Mouse (Mus musculus): ENCODE results near the gene Dcst2. TPM values are rescaled to one million over a fixed set of nuclear protein-coding genes. Genes with fewer than 3 reads are reported as not detected.
A peak's percentile ranks its signal among the peaks of the same experiment; 100 is the strongest.

Gene Dcst2
- polyA plus RNA-seq, 1 experiment from 2014 or later: 0.21 TPM

- peak; percentile 75 for ATAC-seq (ENCODE audit: low FRiP score)
- peak within 1 kb of the TSS; percentile 84 for H3K9ac ChIP-seq
- H3K36me3 ChIP-seq (replicated peaks; ENCODE audit: control insufficient read depth, insufficient read depth): 0 out of 2 replicates have a peak, but pooled peaks cover 1% of the 10 kb centered on the region
- H3K27me3 ChIP-seq (ENCODE audit: control insufficient read depth, insufficient read depth, low read length): no peaks in the 10 kb centered on the region
- H3K4me1 ChIP-seq (replicated peaks; ENCODE audit: control insufficient read depth, insufficient read depth, low read length): peaks cover 38% of the 10 kb centered on the region
- under 1% methylated on average over 41 of the region's 44 CpGs for WGBS
- peak; percentile 75 for DNase-seq (ENCODE audit: low spot score)
- H3K4me2 ChIP-seq (replicated peaks): peak within 1 kb of the TSS; percentile 88
- no peaks in the 10 kb centered on the region for H3K9me3 ChIP-seq (ENCODE audit: control insufficient read depth, low read length)
- peak within 1 kb of the TSS; percentile 83 for H3K4me3 ChIP-seq (replicated peaks; ENCODE audit: low read length)
- H3K27ac ChIP-seq: peak within 1 kb of the TSS; percentile 70
These were observed 23.8 kb upstream of the Dcst2 start, which contains the start of gene Efna4 for GRCm38 (mm10) chr3:89337721-89338578. TSS of gene Efna4 (minus strand) at chr3:89338028.

- Histone ChIP-seq H3K4me2 (replicated peaks) (peak overlapping the region; percentile 59; the same call in 1 of the 2 replicates), H3K27me3 (ENCODE audit: control insufficient read depth, insufficient read depth, low read length) (no peaks in the 10 kb centered on the region), H3K4me1 (replicated peaks; ENCODE audit: control insufficient read depth, insufficient read depth, low read length) (peaks cover 35% of the 10 kb centered on the region), H3K9me3 (ENCODE audit: control insufficient read depth, low read length) (no peaks in the 10 kb centered on the region), H3K27ac (no peak overlapping the region), H3K4me3 (replicated peaks; ENCODE audit: low read length) (no peak overlapping the region), H3K9ac (no peak overlapping the region), H3K36me3 (replicated peaks; ENCODE audit: control insufficient read depth, insufficient read depth) (0 out of 2 replicates have a peak, but pooled peaks cover 13% of the 10 kb centered on the region)
- no peak for ATAC-seq (ENCODE audit: low FRiP score)
- peak; percentile 65 for DNase-seq (ENCODE audit: low spot score)
- 23% methylated on average over 8 of the region's 8 CpGs for WGBS
These were observed 22.4 kb upstream of the Dcst2 start for GRCm38 (mm10) chr3:89339416-89339815.

GRCm38 (mm10) chr3:89340465-89340864, 21.3 kb upstream of the Dcst2 start:
- no peak overlapping the region for H3K27ac ChIP-seq
- H3K4me2 ChIP-seq (replicated peaks): peak overlapping the region; percentile 59

GRCm38 (mm10) chr3:89341794-89342193, 20.0 kb upstream of the Dcst2 start:
- WGBS: 80% methylated on average over 4 of the region's 4 CpGs
- peaks cover 30% of the 10 kb centered on the region for H3K4me1 ChIP-seq (replicated peaks; ENCODE audit: control insufficient read depth, insufficient read depth, low read length)
- no peak for DNase-seq (ENCODE audit: low spot score)
- H3K36me3 ChIP-seq (replicated peaks; ENCODE audit: control insufficient read depth, insufficient read depth): 0 out of 2 replicates have a peak, but pooled peaks cover 13% of the 10 kb centered on the region
- ATAC-seq (ENCODE audit: low FRiP score): no peak
- H3K4me2 ChIP-seq (replicated peaks): no peak overlapping the region
- H3K4me3 ChIP-seq (replicated peaks; ENCODE audit: low read length): no peak overlapping the region
- no peak overlapping the region for H3K9ac ChIP-seq
- H3K27ac ChIP-seq: no peak overlapping the region
- no peaks in the 10 kb centered on the region for H3K9me3 ChIP-seq (ENCODE audit: control insufficient read depth, low read length)
- H3K27me3 ChIP-seq (ENCODE audit: control insufficient read depth, insufficient read depth, low read length): no peaks in the 10 kb centered on the region

More at GRCm38 (mm10) chr3:89340465-89340864, 21.3 kb upstream of the Dcst2 start:
- WGBS: 1% methylated on average over 11 of the region's 11 CpGs
- DNase-seq (ENCODE audit: low spot score): peak; percentile 91
- H3K9me3 ChIP-seq (ENCODE audit: control insufficient read depth, low read length): no peaks in the 10 kb centered on the region
- H3K36me3 ChIP-seq (replicated peaks; ENCODE audit: control insufficient read depth, insufficient read depth): 0 out of 2 replicates have a peak, but pooled peaks cover 13% of the 10 kb centered on the region
- H3K4me1 ChIP-seq (replicated peaks; ENCODE audit: control insufficient read depth, insufficient read depth, low read length): peaks cover 35% of the 10 kb centered on the region
- peak overlapping the region; percentile 50 for H3K9ac ChIP-seq
- no peaks in the 10 kb centered on the region for H3K27me3 ChIP-seq (ENCODE audit: control insufficient read depth, insufficient read depth, low read length)
- peak overlapping the region; percentile 29 for H3K4me3 ChIP-seq (replicated peaks; ENCODE audit: low read length)
- ATAC-seq (ENCODE audit: low FRiP score): peak; percentile 26

GRCm38 (mm10) chr3:89343279-89343678, 18.5 kb upstream of the Dcst2 start:
- Histone ChIP-seq H3K4me3 (replicated peaks; ENCODE audit: low read length) (no peak overlapping the region), H3K9me3 (ENCODE audit: control insufficient read depth, low read length) (no peaks in the 10 kb centered on the region), H3K4me2 (replicated peaks) (no peak overlapping the region), H3K27ac (no peak overlapping the region), H3K27me3 (ENCODE audit: control insufficient read depth, insufficient read depth, low read length) (peaks cover 6% of the 10 kb centered on the region; the same call in 1 of the 2 replicates), H3K4me1 (replicated peaks; ENCODE audit: control insufficient read depth, insufficient read depth, low read length) (peaks cover 23% of the 10 kb centered on the region), H3K36me3 (replicated peaks; ENCODE audit: control insufficient read depth, insufficient read depth) (0 out of 2 replicates have a peak, but pooled peaks cover 13% of the 10 kb centered on the region), H3K9ac (no peak overlapping the region)
- DNase-seq (ENCODE audit: low spot score) (no peak), ATAC-seq (ENCODE audit: low FRiP score) (no peak)
- 83% methylated on average over 7 of the region's 7 CpGs for WGBS

GRCm38 (mm10) chr3:89346815-89347540, 14.8 kb upstream of the Dcst2 start:
- 80% methylated on average over 10 of the region's 10 CpGs for WGBS
- H3K9ac ChIP-seq: no peak overlapping the region
- H3K9me3 ChIP-seq (ENCODE audit: control insufficient read depth, low read length): no peaks in the 10 kb centered on the region
- no peak overlapping the region for H3K27ac ChIP-seq
- no peak for ATAC-seq (ENCODE audit: low FRiP score)
- no peak for DNase-seq (ENCODE audit: low spot score)
- peaks cover 9% of the 10 kb centered on the region; the same call in 1 of the 2 replicates for H3K27me3 ChIP-seq (ENCODE audit: control insufficient read depth, insufficient read depth, low read length)
- no peak overlapping the region for H3K4me3 ChIP-seq (replicated peaks; ENCODE audit: low read length)
- H3K4me1 ChIP-seq (replicated peaks; ENCODE audit: control insufficient read depth, insufficient read depth, low read length): 0 out of 2 replicates have a peak, but pooled peaks cover 15% of the 10 kb centered on the region
- 0 out of 2 replicates have a peak, but pooled peaks cover 13% of the 10 kb centered on the region for H3K36me3 ChIP-seq (replicated peaks; ENCODE audit: control insufficient read depth, insufficient read depth)
- H3K4me2 ChIP-seq (replicated peaks): no peak overlapping the region

- H3K4me2 ChIP-seq (replicated peaks): 0 out of 2 replicates have a peak overlapping the region, but pooled peaks have one; percentile 92
- H3K27ac ChIP-seq: no peak overlapping the region
- no peaks in the 10 kb centered on the region for H3K9me3 ChIP-seq (ENCODE audit: control insufficient read depth, low read length)
- H3K9ac ChIP-seq: no peak overlapping the region
- 73% methylated on average over 1 of the region's 1 CpGs for WGBS
- H3K36me3 ChIP-seq (replicated peaks; ENCODE audit: control insufficient read depth, insufficient read depth): 0 out of 2 replicates have a peak, but pooled peaks cover 12% of the 10 kb centered on the region
- peaks cover 15% of the 10 kb centered on the region; the same call in 1 of the 2 replicates for H3K27me3 ChIP-seq (ENCODE audit: control insufficient read depth, insufficient read depth, low read length)
- no peak for ATAC-seq (ENCODE audit: low FRiP score)
- no peak for DNase-seq (ENCODE audit: low spot score)
- 0 out of 2 replicates have a peak, but pooled peaks cover 15% of the 10 kb centered on the region for H3K4me1 ChIP-seq (replicated peaks; ENCODE audit: control insufficient read depth, insufficient read depth, low read length)
- H3K4me3 ChIP-seq (replicated peaks; ENCODE audit: low read length): no peak overlapping the region
These were observed 13.9 kb upstream of the Dcst2 start for GRCm38 (mm10) chr3:89347916-89348315.

GRCm38 (mm10) chr3:89348911-89349868, 12.6 kb upstream of the Dcst2 start:
- Histone ChIP-seq H3K4me3 (replicated peaks; ENCODE audit: low read length) (peak overlapping the region; percentile 50), H3K36me3 (replicated peaks; ENCODE audit: control insufficient read depth, insufficient read depth) (0 out of 2 replicates have a peak, but pooled peaks cover 1% of the 10 kb centered on the region), H3K4me1 (replicated peaks; ENCODE audit: control insufficient read depth, insufficient read depth, low read length) (0 out of 2 replicates have a peak, but pooled peaks cover 15% of the 10 kb centered on the region), H3K9me3 (ENCODE audit: control insufficient read depth, low read length) (no peaks in the 10 kb centered on the region), H3K9ac (peak overlapping the region; percentile 72), H3K27me3 (ENCODE audit: control insufficient read depth, insufficient read depth, low read length) (peaks cover 15% of the 10 kb centered on the region; the same call in 1 of the 2 replicates), H3K27ac (peak overlapping the region; percentile 87), H3K4me2 (replicated peaks) (peak overlapping the region; percentile 92)
- ATAC-seq (ENCODE audit: low FRiP score): peak; percentile 45
- whole genome bisulfite sequencing: 1% methylated on average over 38 of the region's 38 CpGs
- DNase-seq (ENCODE audit: low spot score): no peak
